Mouse (Mus musculus) layer of hippocampus, adult 9-11 months (tissue): Measurements from ENCODE around the gene Tbx15.

ENCODE experiments used
- DNase-seq: peaks from one replicate; pipeline ENCODE4 v3.0.0; 2022

The Tbx15 gene

GRCm38 (mm10) chr3:99249551-99249870 lies 9.3 kb downstream of the Tbx15 start:
- DNase-seq = no peak

GRCm38 (mm10) chr3:99249906-99250305 lies 9.7 kb downstream of the Tbx15 start:
- no peak for DNase-seq

DNA sequence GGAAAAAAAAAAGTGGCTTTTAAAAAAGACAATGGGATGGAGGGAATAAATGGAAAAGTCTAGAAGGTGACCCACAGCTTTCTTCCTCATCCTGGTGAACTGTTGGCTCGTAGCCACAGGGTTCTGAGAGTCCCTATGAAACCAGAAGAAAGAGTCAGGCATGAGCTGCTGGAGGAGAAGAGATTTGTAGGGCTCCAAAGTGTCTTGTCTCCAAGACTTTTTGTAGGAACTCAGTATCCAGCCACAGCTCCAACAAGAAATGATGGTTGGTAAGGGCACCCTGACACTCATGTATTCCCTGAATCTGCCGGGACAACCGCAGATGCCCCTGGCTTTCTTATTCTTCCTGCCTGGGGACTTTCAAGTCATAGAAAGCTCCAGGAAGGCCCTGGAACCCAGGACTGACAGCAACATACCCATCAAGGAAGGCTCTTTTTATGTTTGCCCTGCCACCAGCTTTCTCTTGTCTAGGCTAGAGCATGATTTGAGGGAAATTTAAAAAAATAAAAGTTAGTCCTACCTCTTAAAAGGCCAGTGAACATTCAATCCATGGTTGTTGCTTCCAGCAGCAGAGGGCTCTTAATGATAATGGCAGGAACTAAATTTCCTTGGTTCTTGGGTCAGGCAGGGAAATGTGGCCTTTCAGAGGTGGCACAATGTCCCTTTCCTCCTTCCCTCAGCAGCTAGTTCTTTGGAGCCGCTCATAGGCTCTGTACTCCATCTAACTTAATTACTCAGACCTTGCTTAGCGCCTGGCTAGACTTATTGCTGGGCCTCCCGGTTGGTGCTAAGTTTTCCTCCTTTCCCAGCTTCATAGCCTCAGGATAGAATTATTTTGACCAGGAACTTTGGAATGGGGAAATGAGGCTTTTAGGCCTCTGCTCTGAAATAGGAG lies 11.3 kb downstream of the Tbx15 start:
- DNase-seq = no peak

DNA sequence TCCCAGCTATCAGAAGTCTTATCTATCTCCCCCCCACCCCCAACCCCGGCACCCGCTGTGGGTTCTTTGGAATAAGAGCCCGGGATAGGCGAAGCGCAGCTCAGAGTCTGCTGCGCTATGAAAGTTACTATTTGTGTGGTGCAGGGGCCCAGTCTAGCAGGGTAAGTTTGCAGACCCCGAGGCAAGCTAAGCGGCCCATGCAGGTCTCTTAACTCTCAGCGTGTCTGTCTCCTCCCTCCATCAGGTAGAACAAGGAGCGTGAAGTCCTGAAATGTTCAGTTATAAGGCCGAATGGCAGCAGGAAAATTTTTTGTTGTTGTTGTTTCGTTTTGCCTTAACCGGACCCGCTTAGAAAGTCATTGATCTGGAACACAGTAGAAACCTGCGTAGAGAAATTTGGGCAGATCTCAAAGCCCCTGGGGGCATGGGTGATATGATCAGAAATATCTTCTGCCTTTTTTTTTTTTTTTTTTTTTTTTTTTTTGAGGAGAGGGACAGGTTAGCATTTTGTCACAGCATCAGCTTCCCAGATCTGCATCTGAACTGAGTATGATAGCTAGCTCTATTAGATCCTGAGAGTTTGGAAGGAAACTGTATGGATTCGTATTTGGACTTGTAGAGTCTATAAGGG lies 12.4 kb downstream of the Tbx15 start:
- no peak for DNase-seq

DNA sequence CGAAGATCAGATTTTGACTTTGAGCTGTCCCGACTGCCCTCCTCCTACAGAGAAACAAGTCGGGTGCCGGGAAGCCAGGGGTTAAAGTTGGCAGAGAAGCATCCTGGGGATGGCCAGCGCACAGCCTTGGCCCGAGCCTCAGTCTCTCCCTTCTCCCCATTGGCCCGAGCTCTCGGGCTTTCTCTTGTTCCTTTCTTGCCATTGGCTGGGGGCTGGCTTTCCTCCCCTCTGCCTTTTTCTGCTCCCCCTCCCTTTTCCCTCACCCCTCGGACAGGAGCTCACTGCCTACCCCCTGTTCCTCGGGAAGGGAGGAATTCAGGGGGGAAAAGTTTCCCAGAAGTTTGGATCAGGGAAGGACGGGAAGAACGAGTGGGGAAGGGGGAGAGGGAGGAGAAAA lies 12.9 kb downstream of the Tbx15 start:
- DNase-seq = no peak

DNA sequence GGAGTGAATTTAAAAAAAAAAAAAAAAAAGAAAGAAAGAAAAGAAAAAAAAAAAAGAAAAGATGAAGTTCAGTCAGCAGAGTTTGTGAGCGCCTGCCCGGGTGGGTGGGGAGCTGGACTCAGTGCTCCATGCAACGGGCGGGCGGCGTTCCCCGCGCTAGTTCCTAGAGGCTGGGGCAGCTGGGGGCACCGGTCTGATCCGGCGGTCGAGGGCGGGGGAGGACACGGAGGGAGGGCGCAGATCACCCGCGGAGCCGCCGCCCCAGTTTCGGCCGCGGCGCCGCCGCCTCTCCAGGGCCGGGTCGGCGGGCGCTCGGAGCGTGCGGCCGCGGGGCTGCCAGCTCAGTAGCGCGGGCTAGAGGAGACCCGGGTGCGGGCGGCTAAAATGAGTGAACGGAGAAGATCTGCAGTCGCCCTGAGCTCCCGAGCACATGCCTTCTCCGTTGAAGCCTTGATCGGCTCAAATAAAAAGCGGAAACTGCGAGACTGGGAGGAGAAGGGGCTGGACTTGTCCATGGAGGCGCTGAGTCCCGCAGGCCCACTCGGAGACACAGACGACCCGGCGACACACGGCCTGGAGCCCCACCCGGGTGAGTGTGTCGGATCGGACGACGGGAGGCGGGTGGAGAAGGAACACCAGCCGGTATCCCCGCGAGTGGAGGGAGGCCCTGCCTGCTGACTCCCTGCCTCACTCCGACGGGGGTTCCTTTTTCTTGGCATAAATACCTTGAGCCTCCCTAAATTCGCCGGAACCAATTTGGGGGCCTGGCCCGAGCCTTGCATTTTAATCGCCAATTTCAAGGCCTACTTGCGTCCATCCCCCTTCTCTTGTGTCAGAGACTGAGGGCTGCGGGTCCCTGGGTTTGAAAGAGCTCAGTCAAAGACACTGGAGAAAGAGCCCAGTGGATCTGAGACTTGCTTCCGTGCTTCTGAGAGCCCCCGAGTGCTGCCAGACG lies 13.6 kb downstream of the Tbx15 start:
- no peak for DNase-seq

GRCm38 (mm10) chr3:99254559-99255151 lies 14.5 kb downstream of the Tbx15 start:
- DNase-seq = no peak

DNA sequence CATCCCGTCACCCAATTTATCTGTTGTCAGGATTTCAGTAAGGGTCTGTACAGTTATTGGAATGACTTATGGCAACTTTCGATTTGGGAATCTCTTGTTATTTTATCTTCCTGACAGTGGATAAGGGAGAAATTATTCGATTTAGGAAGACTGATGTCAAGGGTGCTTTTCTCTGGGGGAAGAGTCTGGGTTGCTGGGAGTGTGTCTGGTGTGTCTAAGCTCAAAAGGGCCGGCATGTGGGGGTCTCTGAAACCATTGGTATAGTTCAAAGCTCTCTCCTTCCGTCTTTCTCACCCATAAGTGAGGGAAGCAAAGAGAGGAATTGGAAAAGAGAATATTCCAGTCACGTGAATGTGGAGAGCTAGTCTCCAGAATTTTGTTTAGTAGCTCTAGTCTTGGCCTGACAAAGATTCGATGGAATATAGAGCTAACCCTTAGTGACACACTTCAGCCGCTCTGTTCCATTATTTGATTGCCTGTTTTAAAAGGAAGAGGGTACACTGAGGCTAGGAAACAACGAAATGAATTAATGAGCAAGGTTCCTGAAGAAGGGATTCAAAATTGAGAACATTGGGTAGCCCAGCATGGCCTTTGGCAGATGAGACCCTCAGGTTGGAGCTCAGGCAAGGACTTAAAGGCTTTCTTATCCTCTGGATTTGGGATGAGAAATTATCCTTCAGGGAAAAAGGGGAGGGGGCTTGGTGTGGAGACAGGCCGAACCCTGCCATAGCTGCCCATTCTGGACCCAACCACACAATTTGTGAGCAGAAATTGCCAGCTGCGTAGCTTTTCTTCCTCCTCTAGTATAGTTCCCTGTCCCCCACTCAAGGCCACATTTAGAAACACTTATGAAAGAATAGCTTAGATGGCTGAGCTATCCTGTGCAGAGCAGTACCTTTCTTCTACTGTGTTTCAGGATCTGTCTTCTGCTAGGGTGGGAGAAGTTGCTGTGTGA lies 15.5 kb downstream of the Tbx15 start:
- no peak for DNase-seq

GRCm38 (mm10) chr3:99256366-99256750 lies 16.2 kb downstream of the Tbx15 start:
- DNase-seq = no peak

DNA sequence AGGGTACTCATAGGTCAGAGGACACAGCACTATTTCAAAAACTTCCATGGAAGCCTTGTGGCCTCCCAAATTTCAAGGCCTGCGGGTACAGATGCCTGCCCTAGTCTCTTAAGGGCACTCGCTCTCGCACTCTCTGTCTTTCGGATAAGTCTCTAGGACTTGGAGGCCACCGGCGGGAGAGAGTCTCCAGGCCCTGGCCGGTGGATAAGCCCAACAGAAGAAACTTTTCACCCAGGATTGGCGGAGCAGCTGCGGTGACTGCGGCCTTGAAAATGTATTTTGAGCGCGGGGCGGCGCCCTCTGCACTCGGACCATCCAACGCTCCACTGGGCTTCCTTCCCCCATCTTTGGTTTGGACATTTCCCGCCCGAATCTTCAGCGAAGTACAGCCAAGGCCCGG lies 16.6 kb downstream of the Tbx15 start:
- no peak for DNase-seq

GRCm38 (mm10) chr3:99257586-99258577 lies 17.7 kb downstream of the Tbx15 start:
- DNase-seq = no peak

- DNase-seq = no peak
Measured at GRCm38 (mm10) chr3:99259741-99260270, 19.6 kb downstream of the Tbx15 start.

DNA sequence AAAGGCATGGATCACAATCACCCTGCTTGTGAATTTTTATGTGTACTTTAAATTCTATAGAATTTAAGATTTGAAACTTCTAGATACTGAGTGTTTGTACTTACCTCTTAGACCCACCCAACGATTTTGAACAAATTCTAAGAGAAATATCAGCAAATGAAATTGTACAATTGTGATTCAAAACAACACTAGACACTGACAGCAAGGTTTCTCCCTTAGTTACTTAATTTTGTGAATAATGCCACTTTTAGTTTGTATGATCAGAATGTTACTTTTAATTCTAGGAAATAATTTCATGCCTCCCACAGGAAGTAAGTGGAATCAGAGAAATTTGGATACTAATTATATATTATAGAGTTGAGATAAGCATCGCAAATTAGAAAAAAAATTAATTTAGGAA lies 20.2 kb downstream of the Tbx15 start:
- DNase-seq = no peak

DNA sequence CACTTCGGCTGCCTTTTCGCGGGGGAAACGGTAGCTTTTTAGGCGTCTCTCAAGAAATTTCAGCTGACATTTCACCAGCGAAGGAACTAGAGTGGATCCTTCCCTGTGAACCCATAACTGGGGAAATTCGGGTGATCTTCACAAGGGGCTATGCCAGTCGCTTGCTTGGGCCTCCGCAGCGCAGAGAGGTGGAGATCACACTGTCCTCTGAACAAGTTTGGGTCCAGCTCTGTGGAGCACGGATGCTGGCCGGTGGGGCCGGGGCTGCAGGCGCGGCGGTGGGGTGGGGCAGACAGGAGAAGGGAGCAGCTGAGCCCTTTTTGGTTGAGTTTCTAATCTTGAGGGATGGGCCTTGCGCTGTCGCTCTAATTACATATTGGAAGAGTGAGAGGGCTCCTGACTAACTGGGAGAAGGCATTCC lies 21.2 kb downstream of the Tbx15 start:
- DNase-seq = no peak

GRCm38 (mm10) chr3:99261986-99262385 lies 21.8 kb downstream of the Tbx15 start:
- no peak for DNase-seq

DNA sequence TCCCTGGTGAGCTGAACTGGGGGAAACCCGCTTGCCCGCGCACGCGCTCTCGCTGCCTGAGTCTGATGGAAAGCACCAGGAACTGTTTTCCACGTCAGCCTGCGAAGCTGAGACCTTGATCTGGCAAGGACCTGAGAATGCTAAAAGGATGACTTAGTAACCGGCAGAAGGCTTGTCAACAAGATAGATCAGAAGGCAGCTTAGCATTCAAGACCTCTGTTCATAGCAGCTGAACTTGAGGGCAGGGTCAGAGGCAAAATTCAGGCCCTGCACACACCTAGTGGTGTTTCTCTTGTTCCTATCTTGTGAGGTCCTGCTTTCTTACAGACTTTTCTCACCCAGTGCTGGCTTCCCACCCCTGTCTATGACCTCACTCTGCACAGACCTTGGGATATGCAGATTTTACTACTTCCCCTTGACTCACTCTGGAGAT lies 23.3 kb downstream of the Tbx15 start:
- DNase-seq = no peak

- DNase-seq = no peak
Measured at GRCm38 (mm10) chr3:99264695-99265094, 24.5 kb downstream of the Tbx15 start.

DNA sequence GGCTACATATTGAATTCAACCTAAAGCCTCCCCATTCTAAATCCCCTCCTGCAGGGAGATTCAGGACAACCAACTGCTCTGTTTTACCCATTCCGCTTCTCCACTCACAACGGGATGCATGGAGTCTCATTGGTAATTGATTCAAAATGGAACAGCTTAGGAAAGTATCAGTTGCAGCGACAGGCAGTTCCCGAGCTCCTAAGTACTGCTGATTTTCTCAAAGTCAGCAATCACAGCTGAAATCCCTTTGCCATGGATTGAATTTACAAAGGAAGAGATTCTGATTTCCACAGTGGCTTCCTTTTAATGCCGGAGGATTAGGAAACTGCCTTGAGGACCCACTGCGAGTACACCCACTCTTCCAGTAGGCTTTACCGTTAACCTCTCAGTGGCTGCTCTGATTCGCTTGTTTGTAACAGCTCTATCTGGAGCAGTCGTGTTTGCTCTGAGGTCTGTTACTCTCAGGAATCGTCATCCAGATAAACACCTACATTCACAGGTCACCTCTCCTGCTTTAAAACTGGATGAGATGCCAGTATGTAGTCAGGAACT lies 26.6 kb downstream of the Tbx15 start:
- no peak for DNase-seq

- DNase-seq = no peak
Measured at GRCm38 (mm10) chr3:99277973-99278580, 37.9 kb downstream of the Tbx15 start.
